Mouse (Mus musculus): ENCODE results near the gene Tnfaip8l2.

Gene Tnfaip8l2

GRCm38 (mm10) chr3:95141952-95142616 lies at the start of gene Tnfaip8l2:
Gene Tnfaip8l2 (minus strand): TSS chr3:95142360.
- no peak for DNase-seq (ENCODE audit: low read depth)

- DNase-seq (ENCODE audit: low read depth): no peak
Measured at GRCm38 (mm10) chr3:95186888-95187287, 44.7 kb upstream of the Tnfaip8l2 start.

DNA sequence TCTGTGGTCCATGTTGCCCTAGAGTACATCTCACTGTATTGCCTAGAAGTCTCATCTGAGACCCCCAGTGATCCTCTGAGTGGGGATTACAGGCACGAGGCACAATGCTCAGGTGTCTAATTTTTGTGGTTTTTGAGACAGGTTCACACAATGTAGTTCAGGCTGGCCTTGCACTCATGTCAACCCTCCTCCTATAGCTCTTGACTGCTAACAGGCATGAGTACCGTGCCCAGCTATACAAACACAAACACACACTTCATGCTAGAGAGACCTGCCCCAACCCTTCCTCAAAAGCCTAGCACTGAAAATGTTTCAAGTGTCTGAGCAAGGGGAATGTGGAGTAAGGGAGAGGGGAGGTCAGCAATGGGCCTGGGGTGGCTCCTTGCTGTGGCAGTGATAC lies 43.9 kb upstream of the Tnfaip8l2 start:
- no peak for DNase-seq (ENCODE audit: low read depth)

DNA sequence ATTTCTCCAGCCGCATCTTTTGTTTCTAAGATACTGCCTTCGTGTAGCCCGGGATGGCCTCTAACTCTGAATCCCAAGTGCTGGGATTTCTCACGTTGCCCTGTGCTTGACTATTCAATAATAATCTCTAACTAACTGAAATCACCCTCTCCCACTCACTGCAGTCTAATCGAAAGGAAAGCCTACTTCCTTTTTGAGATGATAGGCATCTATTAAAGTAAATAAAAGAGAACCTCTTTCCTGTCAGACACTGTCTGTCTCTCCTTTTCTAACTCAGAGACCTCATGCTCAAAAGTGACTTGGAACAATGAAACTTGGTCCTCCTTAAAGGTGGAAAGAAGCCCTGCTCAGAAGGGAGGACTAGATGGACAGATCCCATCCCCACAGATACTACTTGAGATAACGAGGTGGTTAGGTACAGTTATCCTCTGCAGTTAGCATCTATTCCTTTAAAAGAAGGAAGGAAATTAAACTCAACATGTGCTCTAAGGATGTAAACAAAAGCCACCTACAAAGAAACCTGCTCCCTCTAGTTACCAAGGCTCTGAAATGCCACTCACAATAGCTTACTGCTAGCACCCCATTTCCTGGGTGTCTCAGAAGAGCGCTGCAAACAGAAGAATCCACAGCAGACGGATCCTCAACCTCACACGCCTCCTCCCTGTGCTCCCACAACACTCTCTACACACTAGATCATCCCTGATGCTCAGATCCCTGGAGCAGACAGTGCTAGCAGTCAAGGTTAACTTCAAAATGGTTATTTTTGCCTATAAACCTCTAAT lies 42.8 kb upstream of the Tnfaip8l2 start:
- DNase-seq (ENCODE audit: low read depth): no peak

GRCm38 (mm10) chr3:95181841-95182240 lies 39.7 kb upstream of the Tnfaip8l2 start:
- no peak for DNase-seq (ENCODE audit: low read depth)

DNA sequence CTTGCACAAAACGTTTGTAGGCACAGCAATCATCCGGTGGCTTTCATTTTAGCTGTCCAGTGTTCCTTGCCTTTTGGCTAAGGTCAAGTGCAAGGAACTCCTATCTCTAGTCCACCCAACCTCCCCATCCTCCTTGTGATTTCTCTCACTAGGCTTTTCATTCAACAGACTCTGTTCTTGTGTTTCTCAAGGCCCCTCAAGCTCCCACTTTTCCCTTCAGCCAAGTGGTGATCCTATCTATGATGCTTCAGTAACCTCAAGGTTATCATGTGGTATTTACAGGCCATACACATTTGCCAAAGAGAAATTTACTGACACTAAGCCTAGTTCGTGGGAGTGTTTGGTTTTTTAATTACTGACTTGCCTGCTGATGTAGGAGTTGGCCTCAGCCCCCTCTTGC lies 37.7 kb upstream of the Tnfaip8l2 start:
- no peak for DNase-seq (ENCODE audit: low read depth)

- no peak for DNase-seq (ENCODE audit: low read depth)
Measured at GRCm38 (mm10) chr3:95178948-95179347, 36.8 kb upstream of the Tnfaip8l2 start.

DNA sequence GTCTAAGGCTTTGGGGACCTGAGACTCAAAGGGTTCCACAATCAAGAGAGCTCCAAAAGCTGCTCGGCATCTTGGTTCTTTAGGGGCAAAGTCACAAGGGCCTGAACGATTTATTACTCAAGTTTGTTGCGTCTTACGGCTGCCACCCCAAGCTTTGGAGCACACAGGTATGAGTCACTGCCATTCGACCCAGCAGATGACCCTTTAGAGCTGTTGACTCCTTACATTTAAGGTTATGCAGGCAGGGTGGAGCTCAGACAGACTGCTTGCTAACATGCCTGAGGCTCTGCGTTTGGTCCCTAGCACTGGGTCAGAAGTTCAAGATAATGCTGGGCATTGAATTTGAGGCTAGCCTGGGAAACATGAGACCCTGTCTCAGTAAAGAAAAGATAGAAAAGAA lies 35.4 kb upstream of the Tnfaip8l2 start:
- DNase-seq (ENCODE audit: low read depth): no peak

GRCm38 (mm10) chr3:95176500-95176899 lies 34.3 kb upstream of the Tnfaip8l2 start:
- no peak for DNase-seq (ENCODE audit: low read depth)

DNA sequence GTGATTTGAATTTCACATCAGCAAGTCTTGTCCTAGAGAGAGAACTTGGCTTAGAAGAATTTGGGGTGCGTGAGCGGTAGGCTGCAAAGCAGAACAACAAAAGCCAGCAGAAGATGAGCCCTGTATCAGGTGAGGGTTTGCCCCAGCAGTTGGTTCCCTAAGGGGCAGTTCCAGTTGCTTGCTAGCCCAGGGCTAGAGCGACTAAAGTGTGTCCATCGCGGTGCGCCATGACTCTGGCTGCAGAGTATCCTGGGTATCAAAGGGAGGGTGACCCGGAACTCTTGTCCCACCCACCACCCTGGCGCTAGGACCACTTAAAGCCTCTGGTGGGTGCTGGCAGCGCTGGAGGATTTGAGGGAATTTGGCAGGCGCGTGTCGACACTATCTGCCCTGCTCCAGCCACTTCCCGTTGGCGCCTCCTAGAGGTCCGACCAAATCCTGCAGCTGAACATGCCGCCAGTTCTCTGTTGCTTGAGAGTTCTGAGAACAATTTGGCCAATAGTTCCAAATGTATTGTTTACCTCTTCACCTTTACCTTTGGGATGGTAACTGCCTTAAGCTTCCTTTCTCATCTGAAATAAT lies 31.9 kb upstream of the Tnfaip8l2 start:
- DNase-seq (ENCODE audit: low read depth): peak; percentile 25

GRCm38 (mm10) chr3:95173256-95173949 lies 31.2 kb upstream of the Tnfaip8l2 start:
- no peak for DNase-seq (ENCODE audit: low read depth)

GRCm38 (mm10) chr3:95172526-95173255 lies 30.5 kb upstream of the Tnfaip8l2 start:
- no peak for DNase-seq (ENCODE audit: low read depth)

- DNase-seq (ENCODE audit: low read depth): no peak
Measured at GRCm38 (mm10) chr3:95171105-95171504, 28.9 kb upstream of the Tnfaip8l2 start.

DNA sequence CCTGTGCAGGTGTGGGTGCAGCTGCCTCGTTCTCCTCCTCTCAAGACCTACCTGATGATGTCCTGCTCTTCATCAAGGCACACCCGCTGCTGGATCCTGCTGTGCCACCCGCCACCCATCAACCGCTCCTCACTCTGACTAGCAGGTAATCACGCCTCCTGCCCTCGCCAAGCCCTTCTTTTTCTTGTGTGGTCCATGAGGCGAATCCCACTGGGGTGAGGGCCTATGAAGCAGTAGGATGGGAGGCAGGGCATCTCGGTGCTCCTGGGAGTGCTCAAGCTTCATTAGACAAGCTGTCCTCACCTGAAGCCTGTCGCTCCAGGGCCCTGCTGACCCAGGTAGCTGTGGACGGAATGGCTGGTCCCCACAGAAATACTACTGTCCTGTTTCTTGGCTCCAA lies 27.8 kb upstream of the Tnfaip8l2 start:
- DNase-seq (ENCODE audit: low read depth): no peak

DNA sequence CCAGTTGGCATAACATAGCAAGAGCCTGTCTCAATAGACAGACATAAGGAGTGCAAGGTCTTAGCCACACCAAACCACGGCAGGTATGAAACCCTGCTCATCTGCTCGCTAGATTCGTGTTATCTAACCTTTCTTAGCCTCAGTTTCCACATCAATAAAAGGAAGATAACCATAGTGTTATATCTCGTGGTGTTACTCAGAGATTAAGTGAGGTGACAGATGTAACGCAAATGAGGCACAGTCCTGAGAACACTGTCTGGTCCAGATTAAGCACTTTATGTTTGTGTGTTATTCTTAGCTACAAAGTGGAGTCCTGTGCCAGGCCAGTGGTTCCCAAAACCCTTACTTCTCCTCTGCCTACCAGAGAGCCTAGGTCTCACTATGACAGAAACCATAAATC lies 22.7 kb upstream of the Tnfaip8l2 start:
- no peak for DNase-seq (ENCODE audit: low read depth)

- no peak for DNase-seq (ENCODE audit: low read depth)
Measured at GRCm38 (mm10) chr3:95164256-95164550, 22.0 kb upstream of the Tnfaip8l2 start.

GRCm38 (mm10) chr3:95163419-95164255 lies 21.5 kb upstream of the Tnfaip8l2 start:
- no peak for DNase-seq (ENCODE audit: low read depth)

- no peak for DNase-seq (ENCODE audit: low read depth)
Measured at GRCm38 (mm10) chr3:95162345-95162628, 20.1 kb upstream of the Tnfaip8l2 start.

GRCm38 (mm10) chr3:95161618-95162344 lies 19.6 kb upstream of the Tnfaip8l2 start:
- DNase-seq (ENCODE audit: low read depth): no peak

- no peak for DNase-seq (ENCODE audit: low read depth)
Measured at GRCm38 (mm10) chr3:95161041-95161551, 18.9 kb upstream of the Tnfaip8l2 start.

All from fibroblast of lung, adult 2 months (primary cell).